Mouse (Mus musculus): ENCODE measurements around the gene Tsen54.

Tsen54 gene

GRCm38 (mm10) chr11:115858354-115858753 lies 43.8 kb downstream of the Tsen54 start, which contains the start of gene Myo15b:
Gene Myo15b, plus strand, starts transcription at chr11:115858406.
- no peak for DNase-seq (ENCODE audit: extremely low read depth, low read depth, low spot score)

GRCm38 (mm10) chr11:115859143-115859945 lies 44.8 kb downstream of the Tsen54 start:
- DNase-seq (ENCODE audit: extremely low read depth, low read depth, low spot score), result no peak

- no peak for DNase-seq (ENCODE audit: extremely low read depth, low read depth, low spot score)
Measured at GRCm38 (mm10) chr11:115863895-115864294, 49.4 kb downstream of the Tsen54 start.

- no peak for DNase-seq (ENCODE audit: extremely low read depth, low read depth, low spot score)
Measured at GRCm38 (mm10) chr11:115869393-115869792, 54.9 kb downstream of the Tsen54 start.

GRCm38 (mm10) chr11:115872437-115872836 lies 57.9 kb downstream of the Tsen54 start:
- no peak for DNase-seq (ENCODE audit: extremely low read depth, low read depth, low spot score)

Data from fat pad, adult 2 months (tissue).